Mouse (Mus musculus) olfactory bulb, adult 2 months (tissue): ENCODE results near the gene Sprr2h.

ENCODE experiments used
- CTCF ChIP-seq: fragments of 200-500 bp; IDR thresholded peaks from 2 replicates; pipeline ENCODE4 v1.5.1; 2012; ENCODE audit warnings: low read depth, mild to moderate bottlenecking, low read length, moderate library complexity; ENCODE audit not compliant: insufficient read depth
- POLR2A ChIP-seq: fragments of 200-500 bp; IDR thresholded peaks from 2 replicates; pipeline ENCODE4 v1.6.1; 2012; ENCODE audit warnings: mild to moderate bottlenecking, low read depth, low read length, moderate library complexity; ENCODE audit not compliant: insufficient read depth

DNA sequence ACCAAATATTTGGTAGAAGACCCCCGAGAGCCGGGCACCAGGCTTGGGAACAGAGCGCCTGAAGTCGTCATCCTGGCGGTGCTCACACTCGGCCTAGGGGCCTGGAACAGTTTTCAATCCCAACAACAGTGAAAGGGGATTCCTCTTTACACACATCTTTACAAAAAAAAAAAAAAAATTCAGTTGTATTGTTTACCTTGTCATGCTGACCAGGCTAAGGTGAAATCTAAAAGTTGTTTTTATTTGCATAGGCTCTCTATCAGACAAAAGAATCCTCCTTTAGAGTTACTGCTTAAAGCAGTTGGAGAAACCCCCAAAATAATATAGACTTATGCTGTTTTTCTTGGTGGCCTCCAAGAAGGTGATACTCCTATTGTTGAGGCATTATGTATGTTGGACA, 43.8 kb downstream of the Sprr2h start, which contains the start of gene Gm9774:
- TF ChIP-seq CTCF (no peak), POLR2A (no peak)
